Mouse (Mus musculus): ENCODE data around the gene Nsd1.

- TF ChIP-seq CTCF (IDR thresholded peaks at IDR 0.05) = peak; percentile 38
- TF ChIP-seq EP300 (IDR thresholded peaks at IDR 0.05) = no peak
Measured at GRCm38 (mm10) chr13:55208837-55209648, 539 bp upstream of the Nsd1 start.

All from lung, postnatal 0 days (tissue).